In the genomic region with DNA sequence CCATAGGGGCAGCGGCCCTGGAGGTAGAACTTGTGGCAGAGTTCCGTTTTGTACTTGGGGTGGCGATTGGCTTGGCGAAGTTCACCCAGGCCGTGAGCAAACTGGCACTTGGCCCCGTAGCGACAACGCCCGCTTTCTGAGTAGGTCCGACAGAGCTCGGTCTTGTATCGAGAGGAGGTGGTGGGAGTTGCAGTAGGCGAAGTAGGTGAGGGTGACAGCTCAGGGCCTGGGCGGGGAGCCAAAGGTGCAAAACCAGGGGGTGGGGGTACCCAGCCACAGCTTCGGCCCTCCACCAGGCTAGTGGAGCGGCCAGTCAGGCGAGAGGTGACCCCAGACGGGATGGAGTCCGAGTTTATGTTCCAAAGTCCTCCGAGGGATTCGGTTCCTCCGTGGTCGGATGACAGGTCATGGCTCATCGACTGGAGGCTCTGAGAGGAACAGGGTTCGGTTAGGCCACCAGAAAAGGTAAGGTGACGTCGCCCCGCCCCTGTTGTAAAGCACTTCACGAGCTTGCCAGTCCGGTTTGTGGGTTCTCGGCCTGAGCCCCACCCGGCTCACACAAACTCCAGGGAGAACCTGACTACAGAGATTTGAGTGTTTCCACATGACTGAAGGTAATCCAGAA, we compare ENCODE assay signal across 8 mouse cellular contexts. TPM values are rescaled to one million over a fixed set of nuclear protein-coding genes. Genes with fewer than 3 reads are reported as not detected.
DNase-seq lines count a peak whose midpoint lies in the region; ATAC-seq and TF ChIP-seq lines count a peak whose summit lies in the region.

No protein-coding gene starts in this region.

- H3K9me3 ChIP-seq in hindbrain, postnatal 0 days (ENCODE audit: low read length) = no peaks in the 10 kb centered on the region
- H3K9me3 ChIP-seq in liver, embryonic 14.5 days (ENCODE audit: control insufficient read depth, low read length) = no peaks in the 10 kb centered on the region
- H3K9me3 ChIP-seq in neural tube, embryonic 14.5 days (ENCODE audit: control insufficient read depth, low read length) = no peaks in the 10 kb centered on the region

- H3K4me2 ChIP-seq in hindbrain, postnatal 0 days (ENCODE audit: low read depth, low read length) = peak overlapping the region; percentile 78
- peak overlapping the region; percentile 97 for H3K4me2 ChIP-seq in liver, embryonic 14.5 days (ENCODE audit: low read depth)
- peak overlapping the region; percentile 73 for H3K4me2 ChIP-seq in neural tube, embryonic 14.5 days (ENCODE audit: low read depth, low read length)

- H3K4me3 ChIP-seq in left cerebral cortex, adult 2 months = peak overlapping the region; percentile 54
- peak overlapping the region; percentile 91 for H3K4me3 ChIP-seq in gastrocnemius, adult 2 months
- H3K4me3 ChIP-seq in hindbrain, postnatal 0 days (ENCODE audit: low read length) = peak overlapping the region; percentile 55
- peak overlapping the region; percentile 65 to 73 for H3K4me3 ChIP-seq in liver, embryonic 14.5 days (ENCODE audit: insufficient read depth in 1 of 2, low read depth in 2 of 2, low read length in 2 of 2)
- H3K4me3 ChIP-seq in neural tube, embryonic 14.5 days (ENCODE audit: low read depth, low read length) = peak overlapping the region; percentile 50

- H3K4me1 ChIP-seq in hindbrain, postnatal 0 days (ENCODE audit: insufficient read depth, low read length) = peaks cover 12% of the 10 kb centered on the region
- H3K4me1 ChIP-seq in liver, embryonic 14.5 days (replicated peaks; ENCODE audit: control insufficient read depth in 2 of 2, insufficient read depth in 2 of 2, low read length in 1 of 2) = peaks cover 57 to 60% of the 10 kb centered on the region in 2 experiments
- peaks cover 17% of the 10 kb centered on the region for H3K4me1 ChIP-seq in neural tube, embryonic 14.5 days (ENCODE audit: control insufficient read depth, insufficient read depth, low read length)

- WGBS in hindbrain, postnatal 0 days = 46% methylated on average over 32 of the region's 32 CpGs
- 22% methylated on average over 32 of the region's 32 CpGs for WGBS in liver, embryonic 14.5 days (ENCODE audit: insufficient replicate concordance)
- 46% methylated on average over 32 of the region's 32 CpGs for WGBS in neural tube, embryonic 14.5 days

- H3K27me3 ChIP-seq in hindbrain, postnatal 0 days (ENCODE audit: insufficient read depth, low read length) = no peaks in the 10 kb centered on the region
- no peaks in the 10 kb centered on the region for H3K27me3 ChIP-seq in liver, embryonic 14.5 days (ENCODE audit: control insufficient read depth, insufficient read depth, low read length)
- H3K27me3 ChIP-seq in neural tube, embryonic 14.5 days (ENCODE audit: control insufficient read depth, insufficient read depth, low read length) = no peaks in the 10 kb centered on the region

- H3K27ac ChIP-seq in left cerebral cortex, adult 2 months = peak overlapping the region; percentile 91
- H3K27ac ChIP-seq in gastrocnemius, adult 2 months = peak overlapping the region; percentile 94
- peak overlapping the region; percentile 78; the same call in 1 of the 2 replicates for H3K27ac ChIP-seq in hindbrain, postnatal 0 days
- peak overlapping the region; percentile 91 for H3K27ac ChIP-seq in liver, embryonic 14.5 days
- H3K27ac ChIP-seq in neural tube, embryonic 14.5 days (ENCODE audit: low read depth, low read length) = no peak overlapping the region

- TF ChIP-seq CTCF in left cerebral cortex, adult 2 months (IDR thresholded peaks at IDR 0.05) = no peak
- no peak for TF ChIP-seq CTCF in gastrocnemius, adult 2 months (IDR thresholded peaks at IDR 0.05)
- TF ChIP-seq CTCF in hindbrain, postnatal 0 days (IDR thresholded peaks at IDR 0.05; ENCODE audit: low read depth) = no peak
- TF ChIP-seq CTCF in liver, embryonic 14.5 days (IDR thresholded peaks at IDR 0.05; ENCODE audit: low read depth) = no peak

- intact Hi-C loops in left cerebral cortex, adult 2 months (cut with DNase I) = no loop called here
- intact Hi-C loops in gastrocnemius, adult 2 months (cut with DNase I) = no loop called here

- TF ChIP-seq EP300 in liver, embryonic 14.5 days (IDR thresholded peaks at IDR 0.05; ENCODE audit: low read depth) = no peak

- ATAC-seq in hindbrain, postnatal 0 days = no peak
- ATAC-seq in liver, embryonic 14.5 days (ENCODE audit: insufficient read depth) = no peak
- ATAC-seq in neural tube, embryonic 14.5 days (ENCODE audit: low read depth) = no peak
- ATAC-seq in granulocyte monocyte progenitor cell, adult 5-6 weeks (replicated peaks; ENCODE audit: poor library complexity, severe bottlenecking) = no peak

- no peaks in the 10 kb centered on the region for H3K36me3 ChIP-seq in hindbrain, postnatal 0 days (ENCODE audit: insufficient read depth, low read length)
- no peaks in the 10 kb centered on the region for H3K36me3 ChIP-seq in liver, embryonic 14.5 days (replicated peaks; ENCODE audit: control insufficient read depth, insufficient read depth, low read depth)
- no peaks in the 10 kb centered on the region for H3K36me3 ChIP-seq in neural tube, embryonic 14.5 days (ENCODE audit: control insufficient read depth, insufficient read depth, low read length)

- H3K9ac ChIP-seq in hindbrain, postnatal 0 days (replicated peaks; ENCODE audit: low read length) = peak overlapping the region; percentile 70; the same call in 1 of the 2 replicates
- H3K9ac ChIP-seq in liver, embryonic 14.5 days (replicated peaks) = peak overlapping the region; percentile 81
- peak overlapping the region; percentile 63 for H3K9ac ChIP-seq in neural tube, embryonic 14.5 days (replicated peaks; ENCODE audit: low read depth, low read length)

- no peak for DNase-seq in left cerebral cortex, adult 2 months (ENCODE audit: extremely low spot score in 1 of 2, low spot score in 2 of 2)
- DNase-seq in left cerebral cortex, adult 8-10 months (ENCODE audit: low spot score in 2 of 2) = no peak
- DNase-seq in gastrocnemius, adult 2 months = peak; percentile 78
- no peak for DNase-seq in hindbrain, postnatal 0 days (ENCODE audit: low spot score)
- no peak for DNase-seq in liver, embryonic 14.5 days (ENCODE audit: low read depth in 3 of 3, low spot score in 3 of 3)
- DNase-seq in frontal cortex, postnatal 25 days (ENCODE audit: low spot score in 2 of 2) = no peak

RNA-seq across cellular contexts. Expression of a gene that starts 1.9 kb away (rescaled TPM):
- 1 to 10 TPM; 2.3 to 2.8 TPM for total RNA-seq in left cerebral cortex, adult 2 months (2021)
- 1 to 10 TPM; 2.1 to 6.1 (median 3.6) TPM for total RNA-seq in left cerebral cortex, adult 8-10 months (2022)
- total RNA-seq in gastrocnemius, adult 2 months (2021) = 10 to 100 TPM; 10.0 to 36.7 TPM
- 2.1 and 3.9 TPM in 2 replicates for total RNA-seq in hindbrain, postnatal 0 days (2014; rRNA removed)
- polyA plus RNA-seq in hindbrain, postnatal 0 days (2015; fragmentation: Nextera tagmentation; extraction: Ambion mirVana) = 3.0 and 3.4 TPM in 2 replicates
- 3.9 and 5.1 TPM in 2 replicates for polyA plus RNA-seq in liver, embryonic 14.5 days (2012; rRNA removed)
- 4.6 and 5.0 TPM in 2 replicates for polyA plus RNA-seq in liver, embryonic 14.5 days (2014; fragmentation: Nextera tagmentation; extraction: Ambion mirVana)
- 2.6 and 3.7 TPM in 2 replicates for polyA plus RNA-seq in neural tube, embryonic 14.5 days (2014; fragmentation: Nextera tagmentation; extraction: Ambion mirVana)
- total RNA-seq in granulocyte monocyte progenitor cell, adult 5-6 weeks (2014; fragmentation: Nextera tagmentation) = 37.1 and 55.8 TPM in 2 replicates
- total RNA-seq in granulocyte monocyte progenitor cell, adult 5-6 weeks (2017) = 30.8 and 41.3 TPM in 2 replicates

RNA-seq across cellular contexts. Expression of a gene that starts 5.8 kb away (rescaled TPM):
- 1 to 10 TPM; 7.1 to 7.7 TPM for total RNA-seq in left cerebral cortex, adult 2 months (2021)
- 1 to 10 TPM; 6.2 to 8.4 (median 8.0) TPM for total RNA-seq in left cerebral cortex, adult 8-10 months (2022)
- total RNA-seq in gastrocnemius, adult 2 months (2021) = 1 to 10 TPM; 4.0 to 7.5 TPM
- total RNA-seq in hindbrain, postnatal 0 days (2014; rRNA removed) = 18.6 and 20.6 TPM in 2 replicates
- polyA plus RNA-seq in hindbrain, postnatal 0 days (2015; fragmentation: Nextera tagmentation; extraction: Ambion mirVana) = 9.1 and 10.0 TPM in 2 replicates
- 3.2 and 3.3 TPM in 2 replicates for polyA plus RNA-seq in liver, embryonic 14.5 days (2012; rRNA removed)
- polyA plus RNA-seq in liver, embryonic 14.5 days (2014; fragmentation: Nextera tagmentation; extraction: Ambion mirVana) = 2.7 and 3.4 TPM in 2 replicates
- 15.9 and 23.5 TPM in 2 replicates for polyA plus RNA-seq in neural tube, embryonic 14.5 days (2014; fragmentation: Nextera tagmentation; extraction: Ambion mirVana)
- total RNA-seq in granulocyte monocyte progenitor cell, adult 5-6 weeks (2014; fragmentation: Nextera tagmentation) = 4.1 and 6.1 TPM in 2 replicates
- 0.88 and 1.1 TPM in 2 replicates for total RNA-seq in granulocyte monocyte progenitor cell, adult 5-6 weeks (2017)

RNA-seq across cellular contexts. Expression of a gene that starts 14.3 kb away (rescaled TPM):
- 10 to 100 TPM; 18.1 to 18.8 TPM for total RNA-seq in left cerebral cortex, adult 2 months (2021)
- 10 to 100 TPM; 13.2 to 17.4 (median 16.3) TPM for total RNA-seq in left cerebral cortex, adult 8-10 months (2022)
- 10 to 100 TPM; 22.1 to 28.3 TPM for total RNA-seq in gastrocnemius, adult 2 months (2021)
- 33.6 and 39.5 TPM in 2 replicates for total RNA-seq in hindbrain, postnatal 0 days (2014; rRNA removed)
- 42.1 and 42.9 TPM in 2 replicates for polyA plus RNA-seq in hindbrain, postnatal 0 days (2015; fragmentation: Nextera tagmentation; extraction: Ambion mirVana)
- 21.0 and 22.2 TPM in 2 replicates for polyA plus RNA-seq in liver, embryonic 14.5 days (2012; rRNA removed)
- 25.7 and 27.2 TPM in 2 replicates for polyA plus RNA-seq in liver, embryonic 14.5 days (2014; fragmentation: Nextera tagmentation; extraction: Ambion mirVana)
- polyA plus RNA-seq in neural tube, embryonic 14.5 days (2014; fragmentation: Nextera tagmentation; extraction: Ambion mirVana) = 38.3 and 42.2 TPM in 2 replicates
- total RNA-seq in granulocyte monocyte progenitor cell, adult 5-6 weeks (2014; fragmentation: Nextera tagmentation) = 19.2 and 25.5 TPM in 2 replicates
- 16.7 and 18.5 TPM in 2 replicates for total RNA-seq in granulocyte monocyte progenitor cell, adult 5-6 weeks (2017)

RNA-seq across cellular contexts. Expression of a gene that starts 14.6 kb away (rescaled TPM):
- total RNA-seq in left cerebral cortex, adult 2 months (2021) = 10 to 100 TPM; 65.7 to 66.8 TPM
- total RNA-seq in left cerebral cortex, adult 8-10 months (2022) = 10 to 100 TPM; 51.1 to 77.7 (median 63.9) TPM
- total RNA-seq in gastrocnemius, adult 2 months (2021) = 10 to 100 TPM; 31.0 to 35.0 TPM
- total RNA-seq in hindbrain, postnatal 0 days (2014; rRNA removed) = 56.7 and 67.6 TPM in 2 replicates
- polyA plus RNA-seq in hindbrain, postnatal 0 days (2015; fragmentation: Nextera tagmentation; extraction: Ambion mirVana) = 83.0 and 84.1 TPM in 2 replicates
- 25.2 and 40.4 TPM in 2 replicates for polyA plus RNA-seq in liver, embryonic 14.5 days (2012; rRNA removed)
- polyA plus RNA-seq in liver, embryonic 14.5 days (2014; fragmentation: Nextera tagmentation; extraction: Ambion mirVana) = 15.0 and 18.3 TPM in 2 replicates
- 81.9 and 87.2 TPM in 2 replicates for polyA plus RNA-seq in neural tube, embryonic 14.5 days (2014; fragmentation: Nextera tagmentation; extraction: Ambion mirVana)
- total RNA-seq in granulocyte monocyte progenitor cell, adult 5-6 weeks (2014; fragmentation: Nextera tagmentation) = 97.6 and 111 TPM in 2 replicates
- total RNA-seq in granulocyte monocyte progenitor cell, adult 5-6 weeks (2017) = 136 and 170 TPM in 2 replicates

RNA-seq across cellular contexts. Expression of a gene that starts 27.7 kb away (rescaled TPM):
- total RNA-seq in left cerebral cortex, adult 2 months (2021) = 100 to 1,000 TPM; 440 to 450 TPM
- 100 to 1,000 TPM; 521 to 591 (median 572) TPM for total RNA-seq in left cerebral cortex, adult 8-10 months (2022)
- total RNA-seq in gastrocnemius, adult 2 months (2021) = 100 to 1,000 TPM; 373 to 449 TPM
- 97.7 and 154 TPM in 2 replicates for total RNA-seq in hindbrain, postnatal 0 days (2014; rRNA removed)
- 539 and 575 TPM in 2 replicates for polyA plus RNA-seq in hindbrain, postnatal 0 days (2015; fragmentation: Nextera tagmentation; extraction: Ambion mirVana)
- polyA plus RNA-seq in liver, embryonic 14.5 days (2012; rRNA removed) = 512 and 1,209 TPM in 2 replicates
- polyA plus RNA-seq in liver, embryonic 14.5 days (2014; fragmentation: Nextera tagmentation; extraction: Ambion mirVana) = 874 and 900 TPM in 2 replicates
- 498 and 551 TPM in 2 replicates for polyA plus RNA-seq in neural tube, embryonic 14.5 days (2014; fragmentation: Nextera tagmentation; extraction: Ambion mirVana)
- 4,181 and 4,473 TPM in 2 replicates for total RNA-seq in granulocyte monocyte progenitor cell, adult 5-6 weeks (2014; fragmentation: Nextera tagmentation)
- total RNA-seq in granulocyte monocyte progenitor cell, adult 5-6 weeks (2017) = 929 and 980 TPM in 2 replicates
